8 mouse cellular contexts compared by ENCODE assay signal in the genomic region with DNA sequence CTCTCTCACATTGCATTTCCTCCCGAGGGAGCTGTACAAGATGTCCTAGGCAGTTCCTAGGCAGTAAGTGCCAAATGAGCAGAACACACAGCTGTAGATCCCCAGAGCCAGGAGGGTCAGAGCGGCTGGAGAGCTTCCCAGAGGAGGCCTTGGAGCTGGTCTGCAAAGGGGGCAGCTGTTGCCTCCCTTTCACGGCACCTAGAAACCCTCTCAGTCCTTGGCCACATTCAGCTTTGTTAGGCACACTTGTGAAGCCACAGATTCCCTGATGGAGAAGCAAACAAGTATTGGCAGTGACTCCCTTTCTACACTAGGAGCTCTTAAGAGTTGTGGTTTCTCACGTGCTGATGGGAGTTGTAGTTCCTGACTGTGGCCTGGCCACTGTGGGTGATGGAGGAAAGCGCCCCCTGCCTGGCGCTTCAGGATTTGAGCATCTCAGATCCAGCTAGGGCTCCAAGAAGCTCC. TPM values are rescaled to one million over a fixed set of nuclear protein-coding genes. Genes with fewer than 3 reads are reported as not detected.
A peak's percentile ranks its signal among the peaks of the same experiment; 100 is the strongest.
DNase-seq lines count a peak whose midpoint lies in the region; ATAC-seq and TF ChIP-seq lines count a peak whose summit lies in the region.

No protein-coding gene starts in this region.

- H3K9ac ChIP-seq in lung, embryonic 14.5 days, result no peak overlapping the region

- H3K9me3 ChIP-seq in hindbrain, embryonic 10.5 days, result no peaks in the 10 kb centered on the region
- no peaks in the 10 kb centered on the region for H3K9me3 ChIP-seq in lung, embryonic 14.5 days (ENCODE audit: low read depth, low read length)

- no peaks in the 10 kb centered on the region for H3K36me3 ChIP-seq in hindbrain, embryonic 10.5 days
- H3K36me3 ChIP-seq in lung, embryonic 14.5 days (ENCODE audit: insufficient read depth), result no peaks in the 10 kb centered on the region

- peaks cover 51% of the 10 kb centered on the region for H3K4me1 ChIP-seq in hindbrain, embryonic 10.5 days (replicated peaks)
- peaks cover 5% of the 10 kb centered on the region; the same call in 1 of the 2 replicates for H3K4me1 ChIP-seq in lung, embryonic 14.5 days (ENCODE audit: insufficient read depth)

- peak; percentile 82 for ATAC-seq in lung, embryonic 14.5 days (ENCODE audit: insufficient read depth)

- DNase-seq in ES-CJ7 (ENCODE audit: low read depth, low spot score), result peak; percentile 95
- peak; percentile 77 for DNase-seq in cerebellum, adult 11 months
- DNase-seq in forelimb bud, embryonic 11.5 days (ENCODE audit: low read depth, low spot score), result peak; percentile 78
- peak; percentile 72 for DNase-seq in hindbrain, embryonic 10.5 days (ENCODE audit: low spot score)
- DNase-seq in layer of hippocampus, adult 8-10 months (ENCODE audit: low spot score in 2 of 2), result peak; percentile 85 to 86
- DNase-seq in lung, embryonic 14.5 days, result peak; percentile 91
- DNase-seq in ovary, adult 18-20 months (ENCODE audit: low spot score), result peak; percentile 71
- peak; percentile 80 for DNase-seq in thymus, postnatal 0 days (ENCODE audit: low spot score)

- peak; percentile 85 for TF ChIP-seq CTCF in lung, embryonic 14.5 days (IDR thresholded peaks at IDR 0.05; ENCODE audit: low read depth)

- no peak overlapping the region for H3K4me3 ChIP-seq in hindbrain, embryonic 10.5 days
- H3K4me3 ChIP-seq in lung, embryonic 14.5 days (ENCODE audit: low read depth, low read length), result no peak overlapping the region

- peaks cover 42% of the 10 kb centered on the region for H3K27me3 ChIP-seq in hindbrain, embryonic 10.5 days (ENCODE audit: insufficient read depth, poor library complexity, severe bottlenecking)
- no peaks in the 10 kb centered on the region for H3K27me3 ChIP-seq in lung, embryonic 14.5 days (ENCODE audit: insufficient read depth, low read length)

- H3K4me2 ChIP-seq in lung, embryonic 14.5 days, result 0 out of 2 replicates have a peak overlapping the region, but pooled peaks have one; percentile 10

- WGBS in hindbrain, embryonic 10.5 days, result 25% methylated on average over 6 of the region's 6 CpGs
- WGBS in lung, embryonic 14.5 days, result 18% methylated on average over 6 of the region's 6 CpGs

- H3K27ac ChIP-seq in hindbrain, embryonic 10.5 days, result peak overlapping the region; percentile 63
- H3K27ac ChIP-seq in lung, embryonic 14.5 days (ENCODE audit: low read depth), result no peak overlapping the region

RNA-seq across cellular contexts. Expression of gene Nrxn2, which starts 33.5 kb away (rescaled TPM):
- polyA plus RNA-seq in hindbrain, embryonic 10.5 days (2016; fragmentation: Nextera tagmentation; extraction: Ambion mirVana), result 4.4 and 13.2 TPM in 2 replicates
- 100 to 1,000 TPM; 348 to 441 (median 390) TPM for total RNA-seq in layer of hippocampus, adult 8-10 months (2022)
- 0.47 and 1.1 TPM in 2 replicates for polyA plus RNA-seq in lung, embryonic 14.5 days (2014; fragmentation: Nextera tagmentation; extraction: Ambion mirVana)
- 0.10 and 0.24 TPM in 2 replicates for polyA plus RNA-seq in thymus, postnatal 0 days (2015; fragmentation: Nextera tagmentation; extraction: Ambion mirVana)

RNA-seq across cellular contexts. Expression of gene Rasgrp2, which starts 52.9 kb away (rescaled TPM):
- 20.5 and 20.7 TPM in 2 replicates for polyA plus RNA-seq in hindbrain, embryonic 10.5 days (2016; fragmentation: Nextera tagmentation; extraction: Ambion mirVana)
- total RNA-seq in layer of hippocampus, adult 8-10 months (2022), result 10 to 100 TPM; 35.0 to 44.1 (median 40.9) TPM
- polyA plus RNA-seq in lung, embryonic 14.5 days (2014; fragmentation: Nextera tagmentation; extraction: Ambion mirVana), result 34.8 and 35.1 TPM in 2 replicates
- polyA plus RNA-seq in thymus, postnatal 0 days (2015; fragmentation: Nextera tagmentation; extraction: Ambion mirVana), result 195 and 206 TPM in 2 replicates
